Mouse (Mus musculus) CH12.LX (cell line): ENCODE results near the gene Timp3. TPM values are rescaled to one million over a fixed set of nuclear protein-coding genes. Genes with fewer than 3 reads are reported as not detected.

Source experiments
- DNase-seq: peaks from one replicate; pipeline ENCODE4 v3.0.0-alpha.2; 2013; ENCODE audit errors: extremely low read depth
- H3K27ac ChIP-seq: 2 replicates; pipeline ENCODE4 v1.5.1; 2012; ENCODE audit warnings: low read depth, mild to moderate bottlenecking, control low read depth, moderate library complexity; ENCODE audit not compliant: insufficient read depth
- H3K27me3 ChIP-seq: replicated peaks from 2 replicates; pipeline ENCODE3; 2012; ENCODE audit warnings: inconsistent platforms
- H3K36me3 ChIP-seq, 2 experiments: replicated peaks in 1 of 2; 2 replicates each; pipeline versions ENCODE3 to v1.6.1; 2012; ENCODE audit warnings: inconsistent platforms in 1 of 2, low read length in 1 of 2, mild to moderate bottlenecking in 1 of 2, mixed read lengths in 1 of 2, moderate library complexity in 1 of 2; ENCODE audit not compliant: control insufficient read depth in 1 of 2, insufficient read depth in 1 of 2
- H3K4me1 ChIP-seq, 2 experiments: 2 replicates each; pipeline ENCODE4 v1.6.1; 2012; ENCODE audit warnings: inconsistent platforms in 1 of 2, moderate library complexity in 1 of 2; ENCODE audit not compliant: insufficient read depth in 2 of 2, control insufficient read depth in 1 of 2
- H3K4me2 ChIP-seq: 2 replicates; pipeline ENCODE4 v1.6.1; 2012; ENCODE audit warnings: low read depth, mild to moderate bottlenecking, control low read depth; ENCODE audit not compliant: poor library complexity, insufficient read depth, severe bottlenecking
- H3K4me3 ChIP-seq, 3 experiments: fragments of 150-350 bp in 1 of 3; sonication (generic) in 1 of 3; replicated peaks in 1 of 3; 2 replicates each; pipeline versions ENCODE3 to v1.5.1; 2011 to 2012; ENCODE audit warnings: low read depth in 2 of 3, low read length in 2 of 3, mild to moderate bottlenecking in 2 of 3, moderate library complexity in 2 of 3, control low read depth in 1 of 3, improper control_type of control experiment in 1 of 3, inconsistent platforms in 1 of 3, mixed read lengths in 1 of 3; ENCODE audit not compliant: poor library complexity in 1 of 3
- H3K79me2 ChIP-seq: replicated peaks from 2 replicates; pipeline ENCODE4 v1.6.1; 2012; ENCODE audit warnings: mild to moderate bottlenecking, moderate library complexity; ENCODE audit not compliant: control insufficient read depth, poor library complexity, insufficient read depth, severe bottlenecking; ENCODE audit errors: extremely low read depth
- H3K9ac ChIP-seq: 2 replicates; pipeline ENCODE4 v1.6.1; 2012; ENCODE audit warnings: low read depth, mild to moderate bottlenecking, control low read depth, moderate library complexity; ENCODE audit not compliant: insufficient read depth
- H3K9me3 ChIP-seq: replicated peaks from 2 replicates; pipeline ENCODE3; 2012; ENCODE audit warnings: low read length, inconsistent platforms, mixed read lengths
- BHLHE40 ChIP-seq: IDR thresholded peaks from 2 replicates; pipeline ENCODE4 v1.6.1; 2011; ENCODE audit warnings: mild to moderate bottlenecking, low read depth, low read length, improper control_type of control experiment
- CTCF ChIP-seq, 2 experiments: IDR thresholded peaks in 1 of 2; conservative IDR thresholded peaks in 1 of 2; 2 replicates each; pipeline ENCODE4 v1.5.1; 2011 to 2012; ENCODE audit warnings: low read depth in 2 of 2, low read length in 2 of 2, improper control_type of control experiment in 1 of 2, inconsistent platforms in 1 of 2, mild to moderate bottlenecking in 1 of 2, moderate library complexity in 1 of 2
- GABPA ChIP-seq: IDR thresholded peaks from 2 replicates; pipeline ENCODE4 v1.6.1; 2012; ENCODE audit warnings: low read depth, low read length, improper control_type of control experiment, inconsistent platforms; ENCODE audit not compliant: insufficient replicate concordance
- IRF4 ChIP-seq: IDR thresholded peaks from 2 replicates; pipeline ENCODE4 v1.6.1; 2014; ENCODE audit warnings: low read depth, mild to moderate bottlenecking, inconsistent platforms, low read length, improper control_type of control experiment
- JUN ChIP-seq: IDR thresholded peaks from 2 replicates; pipeline ENCODE4 v1.6.1; 2011; ENCODE audit warnings: low read depth, mild to moderate bottlenecking, low read length, improper control_type of control experiment, moderate library complexity; ENCODE audit not compliant: insufficient read depth
- JUND ChIP-seq: conservative IDR thresholded peaks from 2 replicates; pipeline ENCODE4 v1.6.1; 2011; ENCODE audit warnings: low read depth, low read length, improper control_type of control experiment
- KAT2A ChIP-seq: IDR thresholded peaks from 2 replicates; pipeline ENCODE4 v1.6.1; 2012; ENCODE audit warnings: low read length, improper control_type of control experiment, inconsistent platforms; ENCODE audit not compliant: insufficient replicate concordance
- MAZ ChIP-seq: IDR thresholded peaks from 2 replicates; pipeline ENCODE4 v1.6.1; 2012; ENCODE audit warnings: low read depth, mild to moderate bottlenecking, inconsistent platforms, low read length, improper control_type of control experiment, moderate library complexity
- MEF2A ChIP-seq: IDR thresholded peaks from 2 replicates; pipeline ENCODE4 v1.6.1; 2014; ENCODE audit warnings: low read depth, mild to moderate bottlenecking, inconsistent platforms, low read length, improper control_type of control experiment, borderline replicate concordance
- MXI1 ChIP-seq: IDR thresholded peaks from 2 replicates; pipeline ENCODE4 v1.6.1; 2011; ENCODE audit warnings: mild to moderate bottlenecking, low read depth, low read length, improper control_type of control experiment
- MYC ChIP-seq: IDR thresholded peaks from 2 replicates; pipeline ENCODE4 v1.6.1; 2011; ENCODE audit warnings: low read depth, mild to moderate bottlenecking, improper control_type of control experiment, low read length
- NRF1 ChIP-seq: IDR thresholded peaks from 2 replicates; pipeline ENCODE4 v1.6.1; 2014; ENCODE audit warnings: low read depth, mild to moderate bottlenecking, inconsistent platforms, low read length, improper control_type of control experiment, moderate library complexity
- PAX5 ChIP-seq: IDR thresholded peaks from 2 replicates; pipeline ENCODE4 v1.6.1; 2012; ENCODE audit warnings: low read length, inconsistent platforms, mixed read lengths
- POLR2AphosphoS2 ChIP-seq: IDR thresholded peaks from 2 replicates; pipeline ENCODE4 v1.6.1; 2011; ENCODE audit warnings: low read depth, low read length, improper control_type of control experiment
- RAD21 ChIP-seq: IDR thresholded peaks from 2 replicates; pipeline ENCODE4 v1.6.1; 2011; ENCODE audit warnings: low read depth, mild to moderate bottlenecking, low read length, improper control_type of control experiment, moderate library complexity
- UBTF ChIP-seq: IDR thresholded peaks from 2 replicates; pipeline ENCODE4 v1.6.1; 2012; ENCODE audit warnings: low read depth, mild to moderate bottlenecking, inconsistent platforms, low read length, improper control_type of control experiment, moderate library complexity
- USF1 ChIP-seq: IDR thresholded peaks from 2 replicates; pipeline ENCODE4 v1.6.1; 2014; ENCODE audit warnings: low read depth, mild to moderate bottlenecking, inconsistent platforms, low read length, improper control_type of control experiment
- ZC3H11A ChIP-seq: IDR thresholded peaks from 2 replicates; pipeline ENCODE4 v1.6.1; 2012; ENCODE audit warnings: low read depth, mild to moderate bottlenecking, inconsistent platforms, low read length, improper control_type of control experiment
- ZKSCAN1 ChIP-seq: IDR thresholded peaks from 2 replicates; pipeline ENCODE4 v1.6.1; 2012; ENCODE audit warnings: low read depth, inconsistent platforms, low read length, improper control_type of control experiment, borderline replicate concordance
- ZMIZ1 ChIP-seq: IDR thresholded peaks from 2 replicates; pipeline ENCODE4 v1.6.1; 2012; ENCODE audit warnings: low read depth, mild to moderate bottlenecking, inconsistent platforms, low read length, improper control_type of control experiment
- dilution Hi-C: fragments of 300-500 bp; cut with MboI; formaldehyde crosslinking; loops from 2 replicates; pipeline ENCODE4 v1.14.3; 2020; ENCODE audit warnings: low sequenced_read_pairs; ENCODE audit not compliant: extremely low pct_unique_long_range_greater_than_20kb, extremely low pct_ligation_motif_present
- in situ Hi-C: fragments of 300-500 bp; cut with MboI; formaldehyde crosslinking; loops from 3 replicates; pipeline ENCODE4 v1.14.3; 2019; ENCODE audit warnings: low sequenced_read_pairs, low pct_ligation_motif_present, low pct_unique_long_range_greater_than_20kb, mixed read lengths
- polyA plus RNA-seq: library from polyadenylated mRNA; unstranded; fragments of >175 nt; gene quantifications from 2 replicates; pipeline ENCODE4 v1.2.1, GENCODE M21; 2012; ENCODE audit warnings: low read depth; ENCODE audit not compliant: insufficient read length
- total RNA-seq, 2 experiments: library from RNA; depleted of rRNA; stranded (reverse); fragments of 300-350 nt in 1 of 2; fragments of >200 nt in 1 of 2; gene quantifications; 2 replicates each; pipeline ENCODE4 v1.2.3; 2012 to 2014

Timp3 gene
- total RNA-seq (2012; rRNA removed) (0.08 and 0.17 TPM in 2 replicates), total RNA-seq (2014; rRNA removed) (not detected in 2 replicates), polyA plus RNA-seq (0.09 and 0.14 TPM in 2 replicates)

DNA sequence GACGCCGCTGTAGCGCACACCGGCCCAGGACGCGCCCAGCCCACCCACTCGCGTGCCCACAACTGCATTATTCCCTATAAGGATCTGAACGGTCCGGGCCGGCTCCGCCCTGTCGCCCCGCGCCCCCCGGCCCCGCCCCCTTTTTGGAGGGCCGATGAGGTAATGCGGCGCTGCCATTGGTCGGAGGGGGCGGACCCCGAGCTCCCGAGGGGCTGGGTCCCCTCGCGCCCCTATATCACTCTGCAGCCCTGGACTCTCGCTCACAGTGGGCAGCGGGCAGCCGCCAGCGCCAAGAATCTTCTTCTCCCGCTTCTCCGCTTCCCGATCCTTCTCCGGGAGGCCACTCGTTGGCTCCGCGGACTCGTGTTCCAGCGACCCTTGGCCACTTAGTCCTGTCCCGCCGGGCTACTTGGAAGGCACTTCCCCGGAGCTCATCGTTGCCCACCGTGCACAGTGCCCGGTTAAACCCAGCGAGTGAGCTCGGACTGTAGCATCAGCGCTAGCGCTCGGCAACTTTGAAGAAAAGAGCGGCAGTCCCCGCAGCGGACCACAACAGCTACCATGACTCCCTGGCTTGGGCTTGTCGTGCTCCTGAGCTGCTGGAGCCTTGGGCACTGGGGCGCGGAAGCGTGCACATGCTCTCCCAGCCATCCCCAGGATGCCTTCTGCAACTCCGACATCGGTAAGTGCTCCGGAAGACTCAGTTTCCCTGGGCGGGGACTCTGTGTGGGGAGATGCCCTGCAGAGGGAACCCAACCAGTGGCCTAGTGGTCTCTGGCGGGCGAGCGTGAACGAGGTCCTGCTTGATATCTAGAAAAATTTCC lies at the start of gene Timp3:
Gene Timp3, plus strand, starts transcription at position 80 of the 824 bp plus-strand sequence.
- no peak for DNase-seq
- Histone ChIP-seq H3K79me2 (no peaks in the 10 kb centered on the region), H3K4me3 (no peak within 1 kb of the TSS), H3K27ac (no peak within 1 kb of the TSS), H3K4me1 (peaks cover 0 to 7% of the 10 kb centered on the region in 2 experiments; a peak in 2 of 4 replicates), H3K27me3 (no peaks in the 10 kb centered on the region), H3K9me3 (no peaks in the 10 kb centered on the region), H3K9ac (no peak within 1 kb of the TSS), H3K4me2 (no peak within 1 kb of the TSS), H3K36me3 (peaks cover 0 to 7% of the 10 kb centered on the region in 2 experiments)
- TF ChIP-seq ZC3H11A (no peak), MEF2A (no peak), MXI1 (no peak), USF1 (no peak), KAT2A (no peak), GABPA (no peak), JUND (no peak), NRF1 (no peak), JUN (no peak), POLR2AphosphoS2 (no peak)
- dilution Hi-C loops, result no loop called here
- in situ Hi-C loops, result no loop called here

DNA sequence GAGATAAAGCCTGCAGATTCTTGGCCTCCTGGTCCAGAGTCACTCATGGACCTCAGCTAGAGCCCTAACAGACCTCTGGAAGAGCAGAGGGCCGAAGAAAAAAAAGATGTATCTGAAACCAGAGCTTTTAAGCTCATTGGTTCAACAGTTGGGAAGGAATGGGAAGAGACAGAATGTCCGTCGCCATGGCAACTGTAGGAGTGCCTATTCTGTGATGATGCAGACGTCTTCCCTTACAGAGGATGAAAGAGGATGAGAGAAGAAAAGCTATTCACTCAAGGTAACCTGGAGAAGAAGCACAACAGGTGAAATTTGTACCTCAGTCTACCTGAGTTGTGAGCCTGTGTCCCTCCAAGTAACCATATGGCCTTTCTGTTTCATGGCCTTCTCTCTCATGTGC lies 44.0 kb upstream of the Timp3 start:
- Histone ChIP-seq H3K9ac (no peak overlapping the region), H3K9me3 (no peaks in the 10 kb centered on the region), H3K79me2 (no peaks in the 10 kb centered on the region), H3K27me3 (no peaks in the 10 kb centered on the region), H3K4me3 (no peak overlapping the region), H3K4me2 (no peak overlapping the region), H3K36me3 (no peaks in the 10 kb centered on the region), H3K27ac (no peak overlapping the region), H3K4me1 (peaks cover 0 to 11% of the 10 kb centered on the region in 2 experiments; a peak in 2 of 4 replicates)
- TF ChIP-seq CTCF (conservative IDR thresholded peaks at IDR 0.05 in 1 of 2, IDR thresholded peaks at IDR 0.05 in 1 of 2; ENCODE audit: low read depth in 2 of 2, low read length in 2 of 2) (no peak), MYC (no peak), UBTF (no peak), BHLHE40 (no peak), PAX5 (no peak), ZKSCAN1 (no peak), MXI1 (no peak), GABPA (no peak), ZMIZ1 (no peak), IRF4 (no peak), MAZ (no peak), ZC3H11A (no peak), JUN (no peak), RAD21 (no peak), KAT2A (no peak)
- in situ Hi-C loops, result no loop called here
- dilution Hi-C loops, result no loop called here
- DNase-seq, result no peak
